Mouse (Mus musculus): Measurements from ENCODE around the gene Ufd1.
"Not testable (repeated sequence)": the region's sequence is repeated elsewhere in the genome, so short reads cannot be mapped to it uniquely, and the experiment has no call there.

Ufd1 gene

DNA sequence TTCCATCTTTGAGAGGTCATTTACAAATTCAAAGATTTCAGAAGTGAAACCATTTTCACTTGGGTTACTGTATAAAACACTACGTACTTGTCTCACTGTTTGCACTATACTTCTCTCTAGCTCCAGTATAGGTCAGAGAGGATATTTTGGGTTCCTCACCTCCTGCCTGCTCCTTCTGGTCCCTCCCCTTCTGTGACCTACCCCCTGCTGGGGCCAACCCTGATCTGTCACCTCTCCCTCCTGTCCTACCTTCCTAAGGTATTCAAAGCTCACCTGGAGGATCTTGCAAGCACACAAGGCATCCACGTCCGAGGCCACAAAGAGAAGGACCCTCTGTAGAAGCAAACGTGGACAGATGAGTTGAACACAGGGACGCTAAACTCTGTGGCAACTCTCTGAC is 547 bp upstream of the Ufd1 start:
- DNase-seq (ENCODE audit: low spot score), result peak; percentile 9

DNA sequence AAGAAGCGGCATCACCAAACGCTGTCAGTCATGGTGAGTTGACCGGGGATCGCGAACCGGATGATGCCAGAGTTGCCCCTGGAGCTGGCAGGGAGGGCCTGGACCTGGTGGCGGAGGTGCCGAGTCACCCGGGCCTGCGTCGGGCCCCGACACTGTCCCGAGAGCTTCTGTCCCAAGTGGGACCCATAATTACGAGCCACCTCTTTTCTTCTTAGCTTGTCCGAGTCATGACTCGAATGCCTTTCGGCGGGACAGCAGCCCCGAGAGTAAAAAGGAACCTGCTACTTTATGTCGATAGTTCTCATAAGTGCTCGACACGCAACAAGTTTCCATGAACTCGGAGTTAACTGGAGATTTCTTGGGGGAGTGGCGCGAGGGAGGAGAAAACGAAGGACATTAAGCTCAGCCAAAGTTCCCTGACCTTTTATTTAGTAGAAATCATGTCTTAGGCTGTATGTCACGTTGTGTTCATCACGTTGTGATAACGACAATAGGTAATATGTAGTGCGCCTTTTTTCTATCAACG is 869 bp downstream of the Ufd1 start:
- DNase-seq (ENCODE audit: low spot score), result no peak

DNA sequence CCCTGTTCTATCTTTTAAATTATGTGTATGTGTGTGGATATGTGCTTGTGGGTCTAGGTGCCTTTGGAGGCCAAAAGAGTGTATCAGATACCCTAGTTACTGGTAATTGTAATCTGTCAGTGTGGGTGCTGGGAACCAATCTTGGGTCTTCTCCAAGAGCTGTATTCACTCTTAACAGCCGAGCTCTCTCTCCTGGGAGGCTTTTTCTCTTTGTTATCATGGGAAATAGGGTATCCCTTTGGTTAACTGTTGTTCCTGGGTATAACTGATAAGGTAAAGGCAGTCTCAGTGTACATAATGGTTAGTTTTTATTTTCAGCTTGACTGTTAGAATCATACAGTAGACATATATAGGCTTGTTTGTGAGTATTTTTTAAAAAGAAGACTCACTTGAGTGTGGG is 10.8 kb downstream of the Ufd1 start:
- no peak for DNase-seq (ENCODE audit: low spot score)

GRCm38 (mm10) chr16:18822925-18823324 is 11.3 kb downstream of the Ufd1 start:
- no peak for DNase-seq (ENCODE audit: low spot score)

- DNase-seq (ENCODE audit: low spot score), result no peak
Measured at GRCm38 (mm10) chr16:18828630-18829029, 17.1 kb downstream of the Ufd1 start.

DNA sequence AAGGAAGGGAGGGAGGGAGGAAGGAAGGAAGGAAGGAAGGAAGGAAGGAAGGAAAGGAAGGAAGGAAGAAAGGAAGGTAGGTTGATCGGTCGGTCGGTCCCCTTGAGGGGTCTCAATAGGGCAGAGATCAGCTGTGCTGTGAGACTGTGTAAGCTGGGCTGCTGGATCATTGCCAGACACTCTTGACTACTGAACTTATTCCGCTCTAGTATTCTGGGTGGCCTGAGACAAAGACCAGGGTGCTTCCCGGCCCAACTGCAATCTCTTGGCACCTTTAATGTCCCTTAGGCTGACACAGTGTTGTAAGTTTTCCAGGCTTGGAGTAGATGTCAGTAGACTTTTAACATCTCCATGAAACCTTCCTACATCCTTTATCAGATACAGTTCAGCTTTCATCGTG is 17.5 kb downstream of the Ufd1 start:
- no peak for DNase-seq (ENCODE audit: low spot score)

DNA sequence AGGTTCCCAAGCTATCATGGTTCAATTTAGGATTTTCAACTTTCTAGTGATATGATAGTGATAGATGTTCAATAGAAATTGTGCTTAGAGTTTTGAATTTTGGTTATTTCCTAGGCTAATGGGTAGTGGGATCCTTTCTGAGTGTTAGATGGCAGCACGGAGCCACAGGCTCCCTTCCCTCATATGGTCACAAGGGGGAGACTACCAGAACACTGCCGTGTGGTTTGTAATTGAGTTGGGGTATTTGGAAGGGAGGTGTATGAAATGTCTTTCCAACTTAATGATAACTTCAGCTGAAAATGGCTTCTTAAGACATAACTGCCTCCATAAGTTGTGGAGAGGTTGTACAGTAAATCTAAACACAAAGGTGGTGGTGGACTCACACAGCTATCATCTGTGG is 21.9 kb downstream of the Ufd1 start:
- DNase-seq (ENCODE audit: low spot score), result no peak

DNA sequence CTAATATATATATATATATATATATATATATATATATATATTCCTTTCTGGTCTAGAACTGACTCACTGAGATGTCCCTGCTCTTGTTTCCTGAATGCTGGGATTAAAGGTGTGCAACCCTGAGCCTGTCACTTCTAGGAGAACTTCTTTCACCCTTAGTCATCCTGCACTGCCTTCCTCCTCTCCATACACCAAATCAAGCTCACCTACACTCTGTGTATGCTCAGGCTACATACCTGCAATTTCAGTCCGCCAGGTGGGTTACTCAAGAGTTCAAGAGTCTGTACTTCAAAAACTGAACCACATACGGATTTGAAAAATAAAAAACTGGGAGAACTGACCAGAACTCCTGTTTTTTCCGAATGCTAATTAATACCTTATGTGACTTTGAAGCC is 24.5 kb downstream of the Ufd1 start:
- DNase-seq (ENCODE audit: low spot score), result no peak

- DNase-seq (ENCODE audit: low spot score), result peak; percentile 94
Measured at GRCm38 (mm10) chr16:18836468-18837208, 25.1 kb downstream of the Ufd1 start, which contains the start of the genes 2510002D24Rik and Gm28539. Gene 2510002D24Rik, plus strand, starts transcription at chr16:18836578. Gene Gm28539, plus strand, starts transcription at chr16:18836584.

DNA sequence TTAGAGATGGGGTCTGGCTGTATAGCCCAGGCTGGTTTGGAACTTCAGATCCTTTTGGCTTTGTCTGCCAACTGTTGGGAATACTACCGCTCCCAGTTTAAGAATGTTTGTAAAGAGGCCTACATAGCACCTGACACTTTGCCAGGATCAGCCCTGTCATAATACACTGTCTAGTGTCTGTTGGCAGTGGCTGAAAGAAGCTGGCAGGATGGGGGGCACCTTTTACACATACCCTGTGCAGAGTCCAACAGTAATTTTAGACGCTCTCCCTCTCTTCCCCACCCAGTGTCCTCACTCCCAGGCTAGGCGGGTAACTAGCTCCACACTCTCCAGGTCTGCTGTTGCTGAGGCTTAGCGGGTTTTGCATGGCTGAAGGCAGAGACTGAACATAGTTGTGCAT is 26.8 kb downstream of the Ufd1 start:
- no peak for DNase-seq (ENCODE audit: low spot score)

DNA sequence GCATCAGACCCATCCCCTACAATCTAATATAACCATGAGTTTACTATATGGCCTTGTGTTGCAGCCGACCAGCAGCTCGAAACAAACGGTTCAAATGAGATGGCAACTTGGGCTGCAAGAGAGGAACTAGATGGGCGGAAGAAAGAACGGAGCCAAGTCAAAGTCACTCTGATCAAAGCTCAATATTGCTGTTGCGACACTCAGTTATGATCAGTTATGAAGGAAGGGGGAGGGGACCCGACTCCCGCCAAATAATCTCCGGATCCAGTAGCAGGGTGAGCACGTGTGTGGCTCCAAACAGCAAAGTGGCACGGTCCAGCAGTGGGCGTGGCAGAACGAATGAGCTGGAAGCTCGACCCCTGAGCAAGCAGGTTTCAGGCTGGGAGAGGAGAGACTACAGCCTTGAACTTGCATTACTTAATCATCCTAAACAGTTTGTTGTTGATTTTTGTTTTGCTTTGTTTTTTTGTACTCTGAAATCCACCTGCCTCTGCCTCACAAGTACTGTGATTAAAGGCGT is 34.8 kb downstream of the Ufd1 start:
- no peak for DNase-seq (ENCODE audit: low spot score)

DNA sequence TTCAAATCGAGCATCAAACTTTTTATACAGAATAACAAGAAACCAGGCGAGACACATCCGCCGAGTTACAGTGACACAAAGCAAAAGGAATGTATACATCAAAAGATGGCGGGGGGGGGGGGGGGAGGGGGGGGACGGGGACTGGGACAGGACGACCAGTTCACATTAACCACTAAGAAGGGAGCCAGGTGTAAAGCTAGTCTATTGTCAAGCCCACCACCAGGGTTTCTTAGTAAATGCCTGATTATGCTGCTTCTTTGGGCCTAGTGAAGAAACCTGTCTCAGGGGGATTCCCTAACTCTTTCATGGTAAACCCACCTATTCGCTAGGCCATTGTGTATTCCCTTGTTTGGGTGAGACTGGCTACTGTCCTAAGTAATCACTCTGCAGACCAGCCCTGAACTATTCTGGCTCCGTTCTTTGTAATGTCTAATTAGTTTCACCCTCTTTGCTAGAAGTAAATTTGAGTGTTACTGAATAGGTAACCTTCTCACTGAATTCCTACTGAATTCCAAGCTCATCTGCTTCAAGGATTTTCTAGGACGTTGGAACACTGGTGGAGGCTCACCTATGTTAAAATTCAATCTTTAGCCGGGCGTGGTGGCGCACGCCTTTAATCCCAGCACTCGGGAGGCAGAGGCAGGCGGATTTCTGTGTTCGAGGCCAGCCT is 38.1 kb downstream of the Ufd1 start:
- DNase-seq (ENCODE audit: low spot score), result not testable (repeated sequence)

DNA sequence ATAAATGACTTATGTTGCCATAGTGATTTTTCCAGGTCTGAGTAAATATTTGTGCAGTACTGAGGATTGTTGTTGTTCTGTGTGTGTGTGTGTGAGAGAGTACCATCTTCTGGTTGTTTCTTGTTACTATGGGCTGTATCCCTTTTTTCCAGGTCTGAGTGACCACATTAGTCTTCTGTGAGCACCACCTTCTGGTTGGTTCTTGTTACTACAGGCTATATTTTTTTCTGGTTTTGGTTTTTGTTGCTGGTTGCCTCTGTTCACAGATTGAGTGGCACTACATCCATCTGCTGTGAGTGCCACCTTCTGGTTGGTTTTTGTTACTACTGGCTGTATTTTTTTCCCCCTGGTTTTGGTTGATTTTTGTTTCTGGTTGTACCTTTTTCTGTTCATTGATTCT is 47.0 kb downstream of the Ufd1 start:
- peak; percentile 34 for DNase-seq (ENCODE audit: low spot score)

GRCm38 (mm10) chr16:18860186-18860585 is 48.6 kb downstream of the Ufd1 start:
- DNase-seq (ENCODE audit: low spot score), result no peak

DNA sequence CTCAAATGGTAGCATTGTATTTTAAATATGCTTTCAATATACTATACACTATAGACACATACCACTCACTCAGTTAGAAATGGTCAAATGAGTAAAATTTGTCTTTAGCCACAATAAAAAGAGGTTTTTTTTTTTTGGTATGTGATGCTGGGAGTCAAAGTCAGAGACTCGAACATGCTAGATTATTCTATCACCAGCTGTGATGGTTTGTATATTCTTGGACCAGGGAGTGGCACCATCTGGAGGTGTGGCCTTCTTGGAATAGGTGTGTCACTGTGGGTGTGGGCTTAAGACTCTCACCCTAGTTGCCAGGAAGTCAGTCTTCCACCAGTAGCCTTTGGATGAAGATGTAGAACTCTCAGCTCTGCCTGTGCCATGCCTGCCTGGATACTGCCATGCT is 58.9 kb downstream of the Ufd1 start:
- DNase-seq (ENCODE audit: low spot score), result not testable (repeated sequence)

GRCm38 (mm10) chr16:18876091-18876441 is 64.5 kb downstream of the Ufd1 start:
- no peak for DNase-seq (ENCODE audit: low spot score)

DNA sequence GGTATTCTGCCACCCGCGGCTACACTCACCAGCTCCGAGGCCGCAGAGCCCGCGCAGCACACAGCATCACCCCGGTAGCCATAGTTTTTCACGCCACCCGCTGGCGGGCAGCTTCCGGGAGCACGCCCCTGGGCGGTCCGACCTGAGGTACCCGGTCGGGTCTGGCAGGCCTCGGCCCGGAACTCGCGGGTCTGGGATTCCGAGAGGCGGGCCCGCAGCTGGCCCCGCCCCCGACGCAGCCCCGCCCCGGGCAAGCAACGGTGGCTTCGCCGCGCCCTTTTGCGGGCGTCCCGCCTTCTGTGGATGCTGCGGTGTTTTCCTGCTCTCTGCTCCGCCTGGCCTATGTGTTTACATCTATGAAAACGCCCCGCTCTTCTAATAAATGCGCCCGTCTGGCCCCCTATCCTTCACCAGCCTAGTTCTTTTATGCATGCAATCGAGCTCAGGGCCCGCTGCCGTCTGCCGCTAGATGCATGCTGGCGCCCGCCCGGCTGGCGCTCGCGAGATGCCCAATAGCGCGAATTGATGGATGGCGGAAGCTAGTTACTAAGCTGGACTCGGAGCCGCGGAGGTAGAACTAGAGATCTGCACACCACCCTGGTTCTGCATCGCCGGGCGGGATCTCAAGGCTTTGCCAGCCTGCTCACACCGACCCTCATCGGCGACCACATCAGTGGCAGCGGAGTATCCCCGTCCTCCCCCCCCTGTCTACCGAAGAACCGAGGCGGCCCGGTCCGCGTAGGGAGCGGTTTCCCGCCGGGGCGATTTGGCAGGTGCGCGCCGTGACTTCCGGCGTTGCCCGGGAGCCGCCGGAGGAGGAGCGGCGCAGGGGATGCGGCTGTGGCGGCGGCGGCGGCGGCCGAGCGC is 65.1 kb downstream of the Ufd1 start, which contains the start of the genes Mrpl40 and Hira:
Gene Mrpl40, minus strand, starts transcription at position 421 of the 867 bp plus-strand sequence.
Gene Hira, plus strand, starts transcription at position 596 of the 867 bp plus-strand sequence.
- peak; percentile 96 for DNase-seq (ENCODE audit: low spot score)

GRCm38 (mm10) chr16:18877386-18878090 is 66.0 kb downstream of the Ufd1 start:
- DNase-seq (ENCODE audit: low spot score), result peak; percentile 80

- DNase-seq (ENCODE audit: low spot score), result no peak
Measured at GRCm38 (mm10) chr16:18878091-18878720, 66.6 kb downstream of the Ufd1 start.

DNA sequence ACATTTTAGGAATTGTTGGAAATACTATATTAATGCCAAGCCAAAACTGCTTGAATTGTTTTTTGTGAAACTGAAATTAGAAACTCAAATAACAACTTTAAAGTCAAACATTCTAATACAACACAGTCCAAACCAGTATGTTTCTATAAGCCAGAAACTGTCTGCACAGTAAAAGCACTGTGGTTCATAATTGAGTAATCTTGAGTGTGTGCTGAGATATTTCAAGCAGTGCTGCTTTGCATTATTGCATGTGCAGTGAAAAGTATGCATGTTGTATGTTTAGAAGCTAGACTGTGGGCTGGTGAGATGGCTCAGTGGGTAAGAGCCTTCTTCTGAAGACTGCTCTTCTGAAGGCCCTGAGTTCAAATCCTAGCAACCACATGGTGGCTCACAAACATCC is 72.5 kb downstream of the Ufd1 start:
- no peak for DNase-seq (ENCODE audit: low spot score)
